Mouse (Mus musculus): ENCODE results near the gene Pigk. TPM values are rescaled to one million over a fixed set of nuclear protein-coding genes. Genes with fewer than 3 reads are reported as not detected.

The Pigk gene
- 47.9 and 51.0 TPM in 2 replicates for polyA plus RNA-seq (2015; fragmentation: Nextera tagmentation; extraction: Ambion mirVana)

- peaks cover 11% of the 10 kb centered on the region for H3K4me1 ChIP-seq (replicated peaks)
- H3K27ac ChIP-seq = peak within 1 kb of the TSS; percentile 76
- peaks cover 9% of the 10 kb centered on the region; the same call in 1 of the 2 replicates for H3K36me3 ChIP-seq
- peaks cover 7% of the 10 kb centered on the region; the same call in 1 of the 2 replicates for H3K27me3 ChIP-seq
- peak within 1 kb of the TSS; percentile 92 for H3K9ac ChIP-seq
- under 1% methylated on average over 48 of the region's 48 CpGs for WGBS
- peak within 1 kb of the TSS; percentile 82 for H3K4me2 ChIP-seq
- H3K4me3 ChIP-seq = peak within 1 kb of the TSS; percentile 99
- no peaks in the 10 kb centered on the region for H3K9me3 ChIP-seq
- peak; percentile 87 for ATAC-seq (ENCODE audit: low FRiP score)
These were observed at the start of gene Pigk for GRCm38 (mm10) chr3:152713991-152714902. TSS of gene Pigk (plus strand) at chr3:152714100.

DNA sequence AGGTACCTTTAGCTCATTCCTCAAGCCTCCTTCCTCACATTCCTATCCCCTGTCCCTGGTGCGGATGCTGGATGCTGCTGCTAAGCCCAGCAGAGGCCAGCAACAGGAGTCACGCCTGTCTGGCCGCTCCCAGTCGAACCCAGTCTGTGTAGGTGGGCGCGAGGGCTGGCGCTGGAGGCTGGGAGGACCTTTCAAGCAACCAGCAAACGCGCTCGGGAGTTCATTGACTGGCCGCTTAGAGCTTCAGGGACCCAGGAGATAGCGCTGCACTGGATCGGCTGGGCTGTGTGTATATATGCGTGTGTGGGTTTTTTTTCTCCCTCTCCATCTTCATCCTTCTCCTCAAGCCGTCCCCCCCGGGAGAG, 46.9 kb upstream of the Pigk start:
- 0% methylated on average over 16 of the region's 16 CpGs for WGBS
- peak overlapping the region; percentile 98 for H3K4me2 ChIP-seq
- H3K27ac ChIP-seq = no peak overlapping the region
- peaks cover 45% of the 10 kb centered on the region for H3K27me3 ChIP-seq
- H3K36me3 ChIP-seq = no peaks in the 10 kb centered on the region
- peak overlapping the region; percentile 58 for H3K4me3 ChIP-seq
- no peaks in the 10 kb centered on the region for H3K9me3 ChIP-seq
- 0 out of 2 replicates have a peak, but pooled peaks have one; percentile 4 for ATAC-seq (ENCODE audit: low FRiP score)
- peak overlapping the region; percentile 78 for H3K9ac ChIP-seq
- H3K4me1 ChIP-seq (replicated peaks) = peaks cover 10% of the 10 kb centered on the region

GRCm38 (mm10) chr3:152667356-152668211, 46.3 kb upstream of the Pigk start:
- under 1% methylated on average over 64 of the region's 82 CpGs for WGBS
- peak; percentile 85 for ATAC-seq (ENCODE audit: low FRiP score)
- peak overlapping the region; percentile 98 for H3K4me2 ChIP-seq
- H3K27ac ChIP-seq = no peak overlapping the region
- H3K4me3 ChIP-seq = peak overlapping the region; percentile 58
- H3K9ac ChIP-seq = peak overlapping the region; percentile 78
- H3K4me1 ChIP-seq (replicated peaks) = peaks cover 10% of the 10 kb centered on the region
- peaks cover 45% of the 10 kb centered on the region for H3K27me3 ChIP-seq
- no peaks in the 10 kb centered on the region for H3K9me3 ChIP-seq
- no peaks in the 10 kb centered on the region for H3K36me3 ChIP-seq

DNA sequence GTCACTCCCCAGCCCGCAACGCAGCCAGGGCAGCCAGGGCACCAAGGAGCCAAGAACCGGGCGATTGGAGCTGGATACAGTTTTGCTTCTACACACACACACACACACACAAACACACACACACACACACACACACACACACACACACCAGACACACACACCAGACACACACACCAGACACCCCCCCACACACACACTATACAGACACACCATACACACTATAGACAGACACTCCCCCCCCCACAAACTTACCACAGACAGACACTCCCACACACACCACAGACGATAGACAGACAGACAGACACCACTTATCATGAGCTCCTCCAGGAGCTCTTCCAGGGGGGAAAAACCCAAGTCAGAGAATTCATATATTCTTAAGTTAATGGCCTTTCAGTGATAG, 45.7 kb upstream of the Pigk start, which contains the start of gene Ak5:
Gene Ak5 (minus strand): TSS at position 122 of the 400 bp plus-strand sequence.
- Histone ChIP-seq H3K9ac (peak within 1 kb of the TSS; percentile 78), H3K4me2 (peak within 1 kb of the TSS; percentile 98), H3K27me3 (peaks cover 45% of the 10 kb centered on the region), H3K4me3 (peak within 1 kb of the TSS; percentile 58), H3K9me3 (no peaks in the 10 kb centered on the region), H3K27ac (no peak within 1 kb of the TSS), H3K36me3 (no peaks in the 10 kb centered on the region), H3K4me1 (replicated peaks) (peaks cover 10% of the 10 kb centered on the region)
- WGBS = 28% methylated on average over 1 of the region's 5 CpGs
- peak; percentile 70 for ATAC-seq (ENCODE audit: low FRiP score)

- Histone ChIP-seq H3K9ac (no peak overlapping the region), H3K9me3 (no peaks in the 10 kb centered on the region), H3K4me2 (peak overlapping the region; percentile 98; the same call in 1 of the 2 replicates), H3K27me3 (peaks cover 45% of the 10 kb centered on the region), H3K27ac (no peak overlapping the region), H3K4me3 (no peak overlapping the region), H3K4me1 (replicated peaks) (peaks cover 10% of the 10 kb centered on the region), H3K36me3 (no peaks in the 10 kb centered on the region)
- WGBS = 69% methylated on average over 2 of the region's 2 CpGs
- ATAC-seq (ENCODE audit: low FRiP score) = no peak
These were observed 45.1 kb upstream of the Pigk start for GRCm38 (mm10) chr3:152668793-152669192.

DNA sequence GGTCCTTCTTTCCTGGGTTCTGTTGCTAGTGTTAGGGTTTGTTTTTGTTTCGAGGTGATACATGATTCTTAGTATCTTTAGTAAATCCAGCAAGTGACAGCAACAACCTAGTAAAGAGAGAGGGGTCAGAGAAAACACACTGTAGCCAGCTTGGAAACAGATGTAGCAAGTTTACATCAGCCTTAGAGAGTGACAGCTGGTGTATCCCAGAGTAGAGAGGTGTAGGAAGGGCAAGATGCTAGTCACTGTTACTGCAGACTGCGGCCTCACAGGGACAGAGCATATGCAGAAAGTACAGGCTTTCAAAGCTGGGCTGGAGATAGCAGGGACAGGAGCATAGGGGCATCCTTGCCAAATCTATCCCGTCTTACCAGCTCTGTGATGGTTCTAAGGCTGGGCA, 44.1 kb upstream of the Pigk start:
- no peak overlapping the region for H3K27ac ChIP-seq
- peaks cover 10% of the 10 kb centered on the region for H3K4me1 ChIP-seq (replicated peaks)
- no peak overlapping the region for H3K4me3 ChIP-seq
- H3K9me3 ChIP-seq = no peaks in the 10 kb centered on the region
- ATAC-seq (ENCODE audit: low FRiP score) = no peak
- peaks cover 38% of the 10 kb centered on the region for H3K27me3 ChIP-seq
- WGBS = 70% methylated on average over 3 of the region's 3 CpGs
- no peaks in the 10 kb centered on the region for H3K36me3 ChIP-seq
- H3K9ac ChIP-seq = no peak overlapping the region
- H3K4me2 ChIP-seq = no peak overlapping the region

- H3K4me1 ChIP-seq (replicated peaks) = no peaks in the 10 kb centered on the region
- H3K4me3 ChIP-seq = no peak overlapping the region
- no peaks in the 10 kb centered on the region for H3K9me3 ChIP-seq
- H3K27me3 ChIP-seq = peaks cover 7% of the 10 kb centered on the region; the same call in 1 of the 2 replicates
- H3K36me3 ChIP-seq = no peaks in the 10 kb centered on the region
- no peak overlapping the region for H3K9ac ChIP-seq
- no peak overlapping the region for H3K27ac ChIP-seq
- no peak overlapping the region for H3K4me2 ChIP-seq
- ATAC-seq (ENCODE audit: low FRiP score) = no peak
- WGBS = 82% methylated on average over 6 of the region's 6 CpGs
These were observed 39.2 kb upstream of the Pigk start for GRCm38 (mm10) chr3:152674663-152675062.

GRCm38 (mm10) chr3:152688532-152688931, 25.4 kb upstream of the Pigk start:
- no peaks in the 10 kb centered on the region for H3K27me3 ChIP-seq
- no peaks in the 10 kb centered on the region for H3K4me1 ChIP-seq (replicated peaks)
- no peak overlapping the region for H3K4me2 ChIP-seq
- no peaks in the 10 kb centered on the region for H3K36me3 ChIP-seq
- no peak for ATAC-seq (ENCODE audit: low FRiP score)
- no peak overlapping the region for H3K4me3 ChIP-seq
- WGBS = 93% methylated on average over 5 of the region's 5 CpGs
- no peak overlapping the region for H3K27ac ChIP-seq
- no peak overlapping the region for H3K9ac ChIP-seq
- no peaks in the 10 kb centered on the region for H3K9me3 ChIP-seq

GRCm38 (mm10) chr3:152689105-152689504, 24.8 kb upstream of the Pigk start:
- Histone ChIP-seq H3K4me2 (no peak overlapping the region), H3K9ac (no peak overlapping the region), H3K36me3 (no peaks in the 10 kb centered on the region), H3K4me3 (no peak overlapping the region), H3K27ac (no peak overlapping the region), H3K4me1 (replicated peaks) (no peaks in the 10 kb centered on the region), H3K9me3 (no peaks in the 10 kb centered on the region), H3K27me3 (no peaks in the 10 kb centered on the region)
- 88% methylated on average over 9 of the region's 9 CpGs for WGBS
- ATAC-seq (ENCODE audit: low FRiP score) = no peak

DNA sequence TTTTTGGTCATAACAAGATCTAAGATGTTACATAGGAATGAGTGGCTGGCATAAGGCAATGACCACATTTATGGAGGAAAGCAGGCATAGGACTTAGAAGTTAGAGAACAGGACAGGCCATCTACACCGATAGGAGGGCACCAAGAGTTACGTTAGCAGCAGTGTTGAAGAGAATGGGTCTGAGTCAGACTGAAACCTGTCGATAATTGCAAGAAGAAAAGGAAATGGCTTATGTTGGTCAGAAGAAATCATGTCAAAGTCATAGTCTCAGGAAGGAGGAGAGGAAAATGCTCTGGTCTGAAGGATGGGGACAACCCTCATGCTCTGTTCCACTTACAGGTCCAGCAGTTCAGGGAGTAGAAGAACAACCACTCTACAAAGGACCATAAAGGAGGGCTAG, 18.9 kb upstream of the Pigk start:
- no peak for ATAC-seq (ENCODE audit: low FRiP score)
- Histone ChIP-seq H3K4me1 (replicated peaks) (no peaks in the 10 kb centered on the region), H3K36me3 (no peaks in the 10 kb centered on the region), H3K27me3 (no peaks in the 10 kb centered on the region), H3K27ac (no peak overlapping the region), H3K4me3 (no peak overlapping the region), H3K9me3 (no peaks in the 10 kb centered on the region), H3K4me2 (no peak overlapping the region), H3K9ac (no peak overlapping the region)
- 98% methylated on average over 3 of the region's 3 CpGs for WGBS

GRCm38 (mm10) chr3:152698017-152698416, 15.9 kb upstream of the Pigk start:
- Histone ChIP-seq H3K4me2 (no peak overlapping the region), H3K36me3 (no peaks in the 10 kb centered on the region), H3K27me3 (no peaks in the 10 kb centered on the region), H3K9ac (no peak overlapping the region), H3K4me3 (no peak overlapping the region), H3K9me3 (no peaks in the 10 kb centered on the region), H3K4me1 (replicated peaks) (no peaks in the 10 kb centered on the region), H3K27ac (no peak overlapping the region)
- no peak for ATAC-seq (ENCODE audit: low FRiP score)
- 90% methylated on average over 5 of the region's 5 CpGs for WGBS

DNA sequence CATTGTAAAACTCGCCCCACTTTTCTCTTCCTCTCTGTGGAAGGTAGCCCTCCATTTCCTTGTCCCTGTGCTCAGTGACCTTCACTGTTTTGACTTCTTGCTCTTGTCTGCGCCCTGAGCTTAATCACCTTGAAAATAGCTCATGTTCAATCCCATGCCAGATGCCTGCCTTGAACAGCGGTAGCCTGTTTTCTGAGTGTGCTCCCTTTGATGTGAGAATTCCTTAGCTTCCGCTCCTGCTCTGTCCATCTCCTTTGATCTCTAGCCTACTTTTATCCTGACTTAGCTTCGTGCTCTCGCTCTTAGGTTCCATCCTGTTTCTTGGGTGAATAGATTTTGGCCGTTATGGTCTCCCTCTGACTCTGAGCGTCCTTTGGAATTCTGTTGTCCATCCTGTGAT, 14.6 kb upstream of the Pigk start:
- Histone ChIP-seq H3K4me1 (replicated peaks) (no peaks in the 10 kb centered on the region), H3K27ac (no peak overlapping the region), H3K27me3 (no peaks in the 10 kb centered on the region), H3K9ac (no peak overlapping the region), H3K4me3 (no peak overlapping the region), H3K4me2 (no peak overlapping the region), H3K9me3 (no peaks in the 10 kb centered on the region), H3K36me3 (no peaks in the 10 kb centered on the region)
- no peak for ATAC-seq (ENCODE audit: low FRiP score)
- 75% methylated on average over 8 of the region's 8 CpGs for WGBS

Data from hindbrain, embryonic 13.5 days (tissue).